Mouse (Mus musculus): ENCODE measurements around the gene Col20a1.

Col20a1 gene

GRCm38 (mm10) chr2:180986449-180986848, at the start of gene Col20a1:
Gene Col20a1, plus strand, starts transcription at chr2:180986535.
- no peak for DNase-seq

- no peak for DNase-seq
These were observed 46.1 kb upstream of the Col20a1 start for GRCm38 (mm10) chr2:180940187-180940586.

GRCm38 (mm10) chr2:180941869-180942268, 44.5 kb upstream of the Col20a1 start:
- no peak for DNase-seq

- no peak for DNase-seq
These were observed 36.4 kb upstream of the Col20a1 start for GRCm38 (mm10) chr2:180949947-180950346.

GRCm38 (mm10) chr2:180952731-180953171, 33.6 kb upstream of the Col20a1 start:
- DNase-seq = no peak

- DNase-seq = no peak
These were observed 32.7 kb upstream of the Col20a1 start for GRCm38 (mm10) chr2:180953638-180954037.

GRCm38 (mm10) chr2:180954061-180955047, 32.0 kb upstream of the Col20a1 start, which contains the start of gene Nkain4:
Gene Nkain4, minus strand, starts transcription at chr2:180954699.
- peak; percentile 60 for DNase-seq

GRCm38 (mm10) chr2:180959605-180960004, 26.7 kb upstream of the Col20a1 start:
- no peak for DNase-seq

GRCm38 (mm10) chr2:180960187-180960586, 26.1 kb upstream of the Col20a1 start:
- DNase-seq = no peak

GRCm38 (mm10) chr2:180962616-180963308, 23.6 kb upstream of the Col20a1 start:
- no peak for DNase-seq

GRCm38 (mm10) chr2:180963956-180964355, 22.4 kb upstream of the Col20a1 start:
- peak; percentile 68 for DNase-seq

- DNase-seq = peak; percentile 22
These were observed 20.0 kb upstream of the Col20a1 start for GRCm38 (mm10) chr2:180966092-180966882.

- peak; percentile 91 for DNase-seq
These were observed 19.1 kb upstream of the Col20a1 start, which contains the start of gene Arfgap1 for GRCm38 (mm10) chr2:180967010-180967763. Gene Arfgap1, plus strand, starts transcription at chr2:180967225.

- DNase-seq = no peak
These were observed 5.2 kb upstream of the Col20a1 start for GRCm38 (mm10) chr2:180981133-180981532.

- no peak for DNase-seq
These were observed 700 bp upstream of the Col20a1 start for GRCm38 (mm10) chr2:180985635-180986034.

GRCm38 (mm10) chr2:180987001-180987400, 666 bp downstream of the Col20a1 start:
- DNase-seq = no peak

GRCm38 (mm10) chr2:180987432-180988030, 1.2 kb downstream of the Col20a1 start:
- DNase-seq = no peak

GRCm38 (mm10) chr2:180988347-180988913, 2.1 kb downstream of the Col20a1 start:
- DNase-seq = no peak

GRCm38 (mm10) chr2:180988948-180989347, 2.6 kb downstream of the Col20a1 start:
- DNase-seq = no peak

- DNase-seq = no peak
These were observed 4.0 kb downstream of the Col20a1 start for GRCm38 (mm10) chr2:180990347-180990746.

GRCm38 (mm10) chr2:180994360-180994759, 8.0 kb downstream of the Col20a1 start:
- DNase-seq = no peak

Data from liver (tissue).